Mouse (Mus musculus) brown adipose tissue, adult 24 weeks (tissue): ENCODE data around the gene Gm49396. TPM values are rescaled to one million over a fixed set of nuclear protein-coding genes. Genes with fewer than 3 reads are reported as not detected.
A peak's percentile ranks its signal among the peaks of the same experiment; 100 is the strongest.

ENCODE experiments used
- H3K27ac ChIP-seq: fragments of 200-500 bp; replicated peaks from 2 replicates; pipeline ENCODE4 v1.5.1; 2012; ENCODE audit warnings: low read depth, mild to moderate bottlenecking, low read length
- H3K4me1 ChIP-seq: fragments of 200-500 bp; 2 replicates; pipeline ENCODE4 v1.6.1; 2012; ENCODE audit warnings: low read length, mixed read lengths; ENCODE audit not compliant: control insufficient read depth, insufficient read depth, insufficient read length
- H3K4me3 ChIP-seq: fragments of 200-500 bp; 2 replicates; pipeline ENCODE4 v1.5.1; 2012; ENCODE audit warnings: low read depth, mild to moderate bottlenecking, low read length, moderate library complexity; ENCODE audit not compliant: insufficient read depth
- polyA plus RNA-seq: library from polyadenylated mRNA; stranded (reverse); fragments of >200 nt; gene quantifications from 2 replicates; pipeline ENCODE4 v1.2.4, GENCODE M21; 2012; ENCODE audit not compliant: missing spikeins, insufficient read depth, insufficient read length

The Gm49396 gene
- polyA plus RNA-seq, 1 experiment = 0.91 TPM

- Histone ChIP-seq H3K27ac (peak overlapping the region; percentile 60), H3K4me1 (0 out of 2 replicates have a peak, but pooled peaks cover 7% of the 10 kb centered on the region)
These were observed 523 bp upstream of the Gm49396 start for GRCm38 (mm10) chr7:30562526-30563116.

GRCm38 (mm10) chr7:30563906-30564280, 749 bp downstream of the Gm49396 start:
- H3K4me3 ChIP-seq = peak overlapping the region; percentile 84
- peak overlapping the region; percentile 87; the same call in 1 of the 2 replicates for H3K27ac ChIP-seq
- 0 out of 2 replicates have a peak, but pooled peaks cover 4% of the 10 kb centered on the region for H3K4me1 ChIP-seq

More at GRCm38 (mm10) chr7:30562526-30563116, 523 bp upstream of the Gm49396 start:
- H3K4me3 ChIP-seq = peak overlapping the region; percentile 63

GRCm38 (mm10) chr7:30564970-30565571, 1.9 kb downstream of the Gm49396 start, which contains the start of gene Igflr1:
TSS of gene Igflr1 (plus strand) at chr7:30565427.
- Histone ChIP-seq H3K27ac (no peak within 1 kb of the TSS), H3K4me1 (0 out of 2 replicates have a peak, but pooled peaks cover 4% of the 10 kb centered on the region), H3K4me3 (no peak within 1 kb of the TSS)

GRCm38 (mm10) chr7:30566033-30566432, 2.9 kb downstream of the Gm49396 start:
- H3K4me1 ChIP-seq = 0 out of 2 replicates have a peak, but pooled peaks cover 4% of the 10 kb centered on the region
- H3K4me3 ChIP-seq = no peak overlapping the region
- no peak overlapping the region for H3K27ac ChIP-seq

- H3K4me3 ChIP-seq = no peak overlapping the region
- 0 out of 2 replicates have a peak, but pooled peaks cover 4% of the 10 kb centered on the region for H3K4me1 ChIP-seq
These were observed 4.4 kb downstream of the Gm49396 start for GRCm38 (mm10) chr7:30567555-30567954.

GRCm38 (mm10) chr7:30572389-30572788, 9.2 kb downstream of the Gm49396 start:
- H3K27ac ChIP-seq = no peak overlapping the region
- no peaks in the 10 kb centered on the region for H3K4me1 ChIP-seq
- H3K4me3 ChIP-seq = no peak overlapping the region

More at GRCm38 (mm10) chr7:30567555-30567954, 4.4 kb downstream of the Gm49396 start:
- H3K27ac ChIP-seq = no peak overlapping the region

- Histone ChIP-seq H3K4me3 (no peak overlapping the region), H3K27ac (no peak overlapping the region), H3K4me1 (no peaks in the 10 kb centered on the region)
These were observed 9.8 kb downstream of the Gm49396 start for GRCm38 (mm10) chr7:30572969-30573368.

- Histone ChIP-seq H3K4me3 (no peak overlapping the region), H3K27ac (no peak overlapping the region)
These were observed 16.8 kb downstream of the Gm49396 start for GRCm38 (mm10) chr7:30579950-30580349.

GRCm38 (mm10) chr7:30581547-30581946, 18.4 kb downstream of the Gm49396 start:
- no peak overlapping the region for H3K4me3 ChIP-seq
- no peak overlapping the region for H3K27ac ChIP-seq
- H3K4me1 ChIP-seq = no peaks in the 10 kb centered on the region

More at GRCm38 (mm10) chr7:30579950-30580349, 16.8 kb downstream of the Gm49396 start:
- H3K4me1 ChIP-seq = no peaks in the 10 kb centered on the region

GRCm38 (mm10) chr7:30584339-30584738, 21.2 kb downstream of the Gm49396 start:
- Histone ChIP-seq H3K4me3 (no peak overlapping the region), H3K4me1 (peaks cover 2% of the 10 kb centered on the region; the same call in 1 of the 2 replicates), H3K27ac (no peak overlapping the region)

- peaks cover 2% of the 10 kb centered on the region for H3K4me1 ChIP-seq
- H3K27ac ChIP-seq = no peak overlapping the region
- H3K4me3 ChIP-seq = no peak overlapping the region
These were observed 22.0 kb downstream of the Gm49396 start for GRCm38 (mm10) chr7:30585170-30585569.

- Histone ChIP-seq H3K4me1 (peaks cover 2% of the 10 kb centered on the region), H3K4me3 (peak overlapping the region; percentile 99; the same call in 1 of the 2 replicates), H3K27ac (no peak overlapping the region)
These were observed 23.4 kb downstream of the Gm49396 start for GRCm38 (mm10) chr7:30586455-30587020.

GRCm38 (mm10) chr7:30587842-30588667, 24.9 kb downstream of the Gm49396 start:
- Histone ChIP-seq H3K27ac (peak overlapping the region; percentile 81), H3K4me3 (peak overlapping the region; percentile 99), H3K4me1 (peaks cover 2% of the 10 kb centered on the region)

- Histone ChIP-seq H3K4me1 (peaks cover 2% of the 10 kb centered on the region), H3K27ac (peak within 1 kb of the TSS; percentile 81), H3K4me3 (peak within 1 kb of the TSS; percentile 99)
These were observed 25.7 kb downstream of the Gm49396 start, which contains the start of gene Kmt2b for GRCm38 (mm10) chr7:30588676-30589434. TSS of gene Kmt2b (minus strand) at chr7:30588726.
